Mouse (Mus musculus): ENCODE measurements around the gene Taok3.

Gene Taok3

GRCm38 (mm10) chr5:117119777-117120488 lies at the start of gene Taok3:
Gene Taok3 (plus strand): TSS chr5:117120129.
- peak; percentile 99 for DNase-seq (ENCODE audit: low spot score)

- no peak for DNase-seq (ENCODE audit: low spot score)
These were observed 32.2 kb upstream of the Taok3 start for GRCm38 (mm10) chr5:117087718-117088117.

GRCm38 (mm10) chr5:117089147-117089546 lies 30.8 kb upstream of the Taok3 start:
- DNase-seq (ENCODE audit: low spot score): no peak

GRCm38 (mm10) chr5:117089786-117090185 lies 30.1 kb upstream of the Taok3 start:
- no peak for DNase-seq (ENCODE audit: low spot score)

GRCm38 (mm10) chr5:117094431-117094830 lies 25.5 kb upstream of the Taok3 start:
- DNase-seq (ENCODE audit: low spot score): peak; percentile 87

- peak; percentile 79 for DNase-seq (ENCODE audit: low spot score)
These were observed 23.2 kb upstream of the Taok3 start for GRCm38 (mm10) chr5:117096716-117097115.

- no peak for DNase-seq (ENCODE audit: low spot score)
These were observed 20.9 kb upstream of the Taok3 start for GRCm38 (mm10) chr5:117099008-117099407.

GRCm38 (mm10) chr5:117099742-117100141 lies 20.2 kb upstream of the Taok3 start:
- DNase-seq (ENCODE audit: low spot score): no peak

- no peak for DNase-seq (ENCODE audit: low spot score)
These were observed 16.6 kb upstream of the Taok3 start for GRCm38 (mm10) chr5:117103194-117103929.

- DNase-seq (ENCODE audit: low spot score): no peak
These were observed 15.6 kb upstream of the Taok3 start for GRCm38 (mm10) chr5:117104329-117104728.

- no peak for DNase-seq (ENCODE audit: low spot score)
These were observed 14.2 kb upstream of the Taok3 start for GRCm38 (mm10) chr5:117105761-117106160.

- no peak for DNase-seq (ENCODE audit: low spot score)
These were observed 11.6 kb upstream of the Taok3 start for GRCm38 (mm10) chr5:117108292-117108691.

- DNase-seq (ENCODE audit: low spot score): no peak
These were observed 11.2 kb upstream of the Taok3 start for GRCm38 (mm10) chr5:117108731-117109130.

- no peak for DNase-seq (ENCODE audit: low spot score)
These were observed 10.4 kb upstream of the Taok3 start for GRCm38 (mm10) chr5:117109522-117109921.

GRCm38 (mm10) chr5:117111064-117111773 lies 8.7 kb upstream of the Taok3 start:
- DNase-seq (ENCODE audit: low spot score): no peak

- DNase-seq (ENCODE audit: low spot score): no peak
These were observed 8.2 kb upstream of the Taok3 start for GRCm38 (mm10) chr5:117111774-117112112.

- no peak for DNase-seq (ENCODE audit: low spot score)
These were observed 6.6 kb upstream of the Taok3 start for GRCm38 (mm10) chr5:117113330-117113729.

- DNase-seq (ENCODE audit: low spot score): peak; percentile 71
These were observed 5.2 kb upstream of the Taok3 start for GRCm38 (mm10) chr5:117114581-117115192.

- DNase-seq (ENCODE audit: low spot score): peak; percentile 56
These were observed 4.6 kb upstream of the Taok3 start for GRCm38 (mm10) chr5:117115193-117115767.

GRCm38 (mm10) chr5:117115836-117116366 lies 4.0 kb upstream of the Taok3 start, which contains the start of gene Suds3:
Gene Suds3 (minus strand): TSS chr5:117116113.
- DNase-seq (ENCODE audit: low spot score): peak; percentile 92

- no peak for DNase-seq (ENCODE audit: low spot score)
These were observed 3.3 kb upstream of the Taok3 start for GRCm38 (mm10) chr5:117116660-117117059.

- DNase-seq (ENCODE audit: low spot score): no peak
These were observed 2.7 kb upstream of the Taok3 start for GRCm38 (mm10) chr5:117117241-117117640.
